Mouse (Mus musculus) left cerebral cortex, postnatal 14 days (tissue): ENCODE measurements at regions not wholly inside any gene's neighbourhood (a gene's known extent, or its start where the extent isn't known, plus 50 kb on each side); places are given as distances from the start of the nearest gene placed in this dataset.

Experiments used
- DNase-seq, 2 experiments: peaks; one replicate each; pipeline ENCODE4 v3.0.0; 2021 to 2022; ENCODE audit warnings: low spot score in 2 of 2, mixed read lengths in 1 of 2
- intact Hi-C: fragments of 180-260 bp; cut with DNase I; formaldehyde crosslinking; loops from one replicate; pipeline ENCODE4 v1.15.1; 2025

GRCm38 (mm10) chr16:12890545-12890944 is 218.9 kb upstream of the Ercc4 start:
- DNase-seq, result no peak
- intact Hi-C loops, result no loop called here

- no peak for DNase-seq
Observed at GRCm38 (mm10) chr16:12892658-12893305, 216.7 kb upstream of the Ercc4 start.

GRCm38 (mm10) chr16:12897267-12897666 is 212.2 kb upstream of the Ercc4 start:
- DNase-seq, result no peak
- intact Hi-C loops, result no loop called here

More at GRCm38 (mm10) chr16:12892658-12893305, 216.7 kb upstream of the Ercc4 start:
- intact Hi-C loops, result no loop called here

- no peak for DNase-seq
- intact Hi-C loops, result no loop called here
Observed at GRCm38 (mm10) chr16:12900670-12901069, 208.8 kb upstream of the Ercc4 start.

GRCm38 (mm10) chr16:12901096-12901995 is 208.1 kb upstream of the Ercc4 start:
- intact Hi-C loops, result no loop called here
- DNase-seq, result no peak

- intact Hi-C loops, result no loop called here
- no peak for DNase-seq
Observed at GRCm38 (mm10) chr16:12901996-12902319, 207.5 kb upstream of the Ercc4 start.

GRCm38 (mm10) chr16:12903161-12903560 is 206.3 kb upstream of the Ercc4 start:
- intact Hi-C loops, result no loop called here
- DNase-seq, result no peak

GRCm38 (mm10) chr16:12904937-12905336 is 204.5 kb upstream of the Ercc4 start:
- intact Hi-C loops, result no loop called here
- DNase-seq, result no peak

GRCm38 (mm10) chr16:12924668-12925067 is 184.8 kb upstream of the Ercc4 start:
- intact Hi-C loops, result no loop called here

GRCm38 (mm10) chr16:12925931-12926330 is 183.6 kb upstream of the Ercc4 start:
- peak; percentile 58 to 83 for DNase-seq
- intact Hi-C loops, result no loop called here

More at GRCm38 (mm10) chr16:12924668-12925067, 184.8 kb upstream of the Ercc4 start:
- DNase-seq, result no peak

GRCm38 (mm10) chr16:12931111-12931510 is 178.4 kb upstream of the Ercc4 start:
- intact Hi-C loops, result no loop called here
- DNase-seq, result no peak

GRCm38 (mm10) chr16:12932959-12933358 is 176.5 kb upstream of the Ercc4 start:
- DNase-seq, result no peak

GRCm38 (mm10) chr16:12934586-12934985 is 174.9 kb upstream of the Ercc4 start:
- intact Hi-C loops, result no loop called here
- no peak for DNase-seq

More at GRCm38 (mm10) chr16:12932959-12933358, 176.5 kb upstream of the Ercc4 start:
- intact Hi-C loops, result no loop called here

GRCm38 (mm10) chr16:12935266-12935665 is 174.2 kb upstream of the Ercc4 start:
- intact Hi-C loops, result no loop called here
- no peak for DNase-seq

GRCm38 (mm10) chr16:12936571-12936970 is 172.9 kb upstream of the Ercc4 start:
- no peak for DNase-seq
- intact Hi-C loops, result no loop called here

GRCm38 (mm10) chr16:12938563-12938962 is 170.9 kb upstream of the Ercc4 start:
- intact Hi-C loops, result no loop called here
- no peak for DNase-seq

- intact Hi-C loops, result no loop called here
- no peak for DNase-seq
Observed at GRCm38 (mm10) chr16:12951176-12951575, 158.3 kb upstream of the Ercc4 start.

- DNase-seq, result no peak
- intact Hi-C loops, result no loop called here
Observed at GRCm38 (mm10) chr16:12954028-12954427, 155.5 kb upstream of the Ercc4 start.

- DNase-seq, result no peak
- intact Hi-C loops, result no loop called here
Observed at GRCm38 (mm10) chr16:12956416-12956815, 153.1 kb upstream of the Ercc4 start.

GRCm38 (mm10) chr16:12960885-12961284 is 148.6 kb upstream of the Ercc4 start:
- no peak for DNase-seq
- intact Hi-C loops, result no loop called here

- peak in 1 of 2 experiments; percentile 26 for DNase-seq
- intact Hi-C loops, result no loop called here
Observed at GRCm38 (mm10) chr16:12982681-12983080, 126.8 kb upstream of the Ercc4 start.
